ENCODE assay signal across 22 mouse cellular contexts in genomic region chr7:54406596-54406995, GRCm38 (mm10).
A peak's percentile ranks its signal among the peaks of the same experiment; 100 is the strongest.
DNase-seq lines count a peak whose midpoint lies in the region; TF ChIP-seq lines count a peak whose summit lies in the region.
"Had no signal": no experiment of that assay in that cellular context is flagged by ENCODE, and none has a peak within 500 bp of the region (broad histone marks: within the 10 kb centered on the region; RNA-seq: fewer than 3 reads in every experiment).

No protein-coding gene starts in this region.

- TF ChIP-seq EP300 in ES-Bruce4 (IDR thresholded peaks at IDR 0.05; ENCODE audit: insufficient read depth, low read depth, low read length) = 0 out of 2 replicates have a peak, but pooled peaks have one; percentile 43

- H3K27me3 ChIP-seq in ES-Bruce4 (ENCODE audit: control insufficient read depth, insufficient read depth, low read length, poor library complexity, severe bottlenecking) = no peaks in the 10 kb centered on the region
- H3K27me3 ChIP-seq: CH12.LX; embryonic facial prominence, embryonic 13.5 days; embryonic facial prominence, embryonic 15.5 days; forebrain, embryonic 12.5 days had no signal

- TF ChIP-seq CTCF in ES-Bruce4 (IDR thresholded peaks at IDR 0.05; ENCODE audit: low read depth, low read length) = no peak
- no peak for TF ChIP-seq CTCF in olfactory bulb, adult 2 months (IDR thresholded peaks at IDR 0.05; ENCODE audit: insufficient read depth, low read depth, low read length)

- H3K27ac ChIP-seq in ES-Bruce4 (ENCODE audit: insufficient read depth, low read length) = no peak overlapping the region
- no peak overlapping the region for H3K27ac ChIP-seq in ES-E14 (ENCODE audit: insufficient read depth, low read depth, low read length, poor library complexity, severe bottlenecking)
- H3K27ac ChIP-seq in olfactory bulb, adult 2 months (ENCODE audit: insufficient read depth, low read depth, low read length) = peak overlapping the region; percentile 90; the same call in 1 of the 2 replicates
- H3K27ac ChIP-seq: embryonic facial prominence, embryonic 13.5 days; embryonic facial prominence, embryonic 15.5 days; forebrain, embryonic 10.5 days; forebrain, embryonic 12.5 days had no signal

- in situ Hi-C loops in ES-E14 (cut with MboI; ENCODE audit: low sequenced_read_pairs in 2 of 2, unreplicated experiment in 2 of 2) = no loop called here

- no peaks in the 10 kb centered on the region for H3K9me3 ChIP-seq in ES-Bruce4 (replicated peaks; ENCODE audit: control insufficient read depth, insufficient read depth, low read length, poor library complexity, severe bottlenecking)
- H3K9me3 ChIP-seq in ES-E14 (ENCODE audit: control insufficient read depth, insufficient read depth, low read depth, low read length) = no peaks in the 10 kb centered on the region
- H3K9me3 ChIP-seq: embryonic facial prominence, embryonic 13.5 days; embryonic facial prominence, embryonic 15.5 days; forebrain, embryonic 10.5 days; forebrain, embryonic 12.5 days had no signal

- H3K36me3 ChIP-seq in ES-Bruce4 (ENCODE audit: control insufficient read depth, insufficient read depth, low read length, poor library complexity, severe bottlenecking) = no peaks in the 10 kb centered on the region
- no peaks in the 10 kb centered on the region for H3K36me3 ChIP-seq in ES-E14 (ENCODE audit: control insufficient read depth, insufficient read depth, low read length, poor library complexity, severe bottlenecking)
- H3K36me3 ChIP-seq: embryonic facial prominence, embryonic 13.5 days; embryonic facial prominence, embryonic 15.5 days; forebrain, embryonic 10.5 days; forebrain, embryonic 12.5 days had no signal

- H3K4me1 ChIP-seq in ES-Bruce4 (ENCODE audit: control insufficient read depth, insufficient read depth, low read length) (peaks cover 3% of the 10 kb centered on the region), ES-E14 (ENCODE audit: control insufficient read depth in 2 of 2, insufficient read depth in 2 of 2, low read length in 2 of 2, poor library complexity in 1 of 2) (no peaks in the 10 kb centered on the region)
- 0 out of 2 replicates have a peak, but pooled peaks cover 3% of the 10 kb centered on the region for H3K4me1 ChIP-seq in olfactory bulb, adult 2 months (ENCODE audit: control insufficient read depth, insufficient read depth, low read length)
- H3K4me1 ChIP-seq: embryonic facial prominence, embryonic 13.5 days; embryonic facial prominence, embryonic 15.5 days; forebrain, embryonic 10.5 days; forebrain, embryonic 12.5 days had no signal

- no peak overlapping the region for H3K4me3 ChIP-seq in ES-Bruce4 (ENCODE audit: low read depth, low read length)
- H3K4me3 ChIP-seq in ES-E14 (ENCODE audit: insufficient read depth in 1 of 2, low read depth in 1 of 2, low read length in 2 of 2, poor library complexity in 1 of 2, severe bottlenecking in 1 of 2) = no peak overlapping the region
- H3K4me3 ChIP-seq in olfactory bulb, adult 2 months (ENCODE audit: insufficient read depth, low read depth, low read length) = no peak overlapping the region
- H3K4me3 ChIP-seq: embryonic facial prominence, embryonic 13.5 days; embryonic facial prominence, embryonic 15.5 days; erythroblast, embryonic 14.5 days; forebrain, embryonic 10.5 days; forebrain, embryonic 12.5 days had no signal

- H3K9ac ChIP-seq in ES-Bruce4 (ENCODE audit: low read depth, poor library complexity, severe bottlenecking) (no peak overlapping the region), ES-E14 (ENCODE audit: insufficient read depth, low read depth, low read length, poor library complexity, severe bottlenecking) (no peak overlapping the region)
- H3K9ac ChIP-seq: embryonic facial prominence, embryonic 13.5 days; embryonic facial prominence, embryonic 15.5 days; forebrain, embryonic 12.5 days had no signal

- TF ChIP-seq POLR2A in ES-Bruce4 (IDR thresholded peaks at IDR 0.05; ENCODE audit: insufficient read depth, low read length) = no peak
- no peak for TF ChIP-seq POLR2A in olfactory bulb, adult 2 months (IDR thresholded peaks at IDR 0.05; ENCODE audit: insufficient read depth, low read depth, low read length)

- DNase-seq in ES-E14 (ENCODE audit: low read depth, low spot score) = peak; percentile 8
- DNase-seq in ZHBTc4 (ENCODE audit: low read depth, low spot score) = peak; percentile 66
- no peak for DNase-seq in thymus, postnatal 0 days (ENCODE audit: low spot score)
- no peak for DNase-seq in layer of hippocampus, adult 11-12 months (ENCODE audit: low spot score)
- no peak for DNase-seq in gastrocnemius, postnatal 4 days (ENCODE audit: low spot score in 2 of 2)
- DNase-seq: adrenal gland, adult 2 months; adrenal gland, postnatal 10 days; adrenal gland, postnatal 36 days; B cell, adult 2 months; cerebellum, adult 11-12 months; cerebellum, adult 2 months; cerebellum, adult 9-10 months; cerebellum, postnatal 10 days; cerebellum, postnatal 25 days had no signal

TF ChIP-seq in ES-E14, 5 proteins besides CTCF, POLR2A, EP300 and RAD21:
- TF ChIP-seq HCFC1 (IDR thresholded peaks at IDR 0.05; ENCODE audit: borderline replicate concordance, insufficient read depth, low read length) = no peak
- TF ChIP-seq CHD2 (IDR thresholded peaks at IDR 0.05; ENCODE audit: low read depth, low read length) = no peak

Comparison
In these comparisons a context has a peak if more than half of its experiments do, and no peak if none do; other contexts are left out.
1. DNase-seq: peak in ES-E14 (single experiment) and ZHBTc4 (single experiment); none in thymus, postnatal 0 days (single experiment), layer of hippocampus, adult 11-12 months (single experiment) and gastrocnemius, postnatal 4 days (0 of 2).